19 mouse cellular contexts compared by ENCODE assay signal in genomic region chr2:116077716-116078115, GRCm38 (mm10). TPM values are rescaled to one million over a fixed set of nuclear protein-coding genes. Genes with fewer than 3 reads are reported as not detected.
DNase-seq lines count a peak whose midpoint lies in the region; TF ChIP-seq lines count a peak whose summit lies in the region.
"Had no signal": no experiment of that assay in that cellular context is flagged by ENCODE, and none has a peak within 500 bp of the region (broad histone marks: within the 10 kb centered on the region; RNA-seq: fewer than 3 reads in every experiment).

No protein-coding gene starts in this region.

- peaks cover 7% of the 10 kb centered on the region; the same call in 1 of the 2 replicates for H3K9me3 ChIP-seq in forebrain, embryonic 10.5 days
- H3K9me3 ChIP-seq: embryonic facial prominence, embryonic 15.5 days had no signal

- peaks cover 2% of the 10 kb centered on the region for H3K27me3 ChIP-seq in kidney, adult 2 months (replicated peaks; ENCODE audit: control insufficient read depth, insufficient read depth, low read length)
- H3K27me3 ChIP-seq in forebrain, embryonic 10.5 days (ENCODE audit: poor library complexity, severe bottlenecking) = peaks cover 63% of the 10 kb centered on the region
- H3K27me3 ChIP-seq: CH12.LX; heart, embryonic 13.5 days had no signal

- TF ChIP-seq CTCF in kidney, adult 2 months (conservative IDR thresholded peaks at IDR 0.05; ENCODE audit: insufficient read depth, insufficient read length, low read depth, low read length) = no peak

- no peak for TF ChIP-seq POLR2A in kidney, adult 2 months (IDR thresholded peaks at IDR 0.05; ENCODE audit: low read depth, low read length)

- WGBS in kidney, adult 2 months = 50% methylated on average over 3 of the region's 3 CpGs
- 78% methylated on average over 3 of the region's 3 CpGs for WGBS in forebrain, embryonic 10.5 days

- peak; percentile 59 for DNase-seq in adrenal gland, adult 2 months
- DNase-seq in adrenal gland, postnatal 4 days (ENCODE audit: low spot score in 2 of 2) = no peak
- peak; percentile 6 for DNase-seq in kidney, adult 2 months
- no peak for DNase-seq in kidney, postnatal 4 days
- peak; percentile 51 for DNase-seq in adrenal gland, postnatal 14 days
- DNase-seq in lung, postnatal 10 days = no peak
- DNase-seq in forebrain, embryonic 10.5 days (ENCODE audit: extremely low spot score, low spot score) = no peak
- DNase-seq: cerebellum, adult 11 months; cerebellum, adult 8-10 months; cerebellum, postnatal 14 days; embryo, embryonic 11 days; forebrain, postnatal 0 days; gastrocnemius, postnatal 14 days; heart, postnatal 36 days had no signal

- no peaks in the 10 kb centered on the region for H3K36me3 ChIP-seq in kidney, adult 2 months (ENCODE audit: control insufficient read depth, insufficient read depth, low read length)
- H3K36me3 ChIP-seq in forebrain, embryonic 10.5 days (replicated peaks) = no peaks in the 10 kb centered on the region
- H3K36me3 ChIP-seq: embryonic facial prominence, embryonic 15.5 days; heart, embryonic 13.5 days had no signal

- no peak overlapping the region for H3K4me3 ChIP-seq in kidney, adult 2 months (ENCODE audit: insufficient read depth, low read depth, low read length)
- no peak overlapping the region for H3K4me3 ChIP-seq in forebrain, embryonic 10.5 days
- H3K4me3 ChIP-seq: embryonic facial prominence, embryonic 15.5 days; forebrain, embryonic 13.5 days; heart, embryonic 13.5 days had no signal

- no peaks in the 10 kb centered on the region for H3K4me1 ChIP-seq in kidney, adult 2 months (ENCODE audit: control insufficient read depth, insufficient read depth, low read length)
- peaks cover 26% of the 10 kb centered on the region for H3K4me1 ChIP-seq in forebrain, embryonic 10.5 days

- no peak overlapping the region for H3K27ac ChIP-seq in kidney, adult 2 months (ENCODE audit: insufficient read depth, low read depth, low read length)
- H3K27ac ChIP-seq in forebrain, embryonic 10.5 days = no peak overlapping the region
- H3K27ac ChIP-seq: embryonic facial prominence, embryonic 15.5 days; forebrain, embryonic 13.5 days; heart, embryonic 13.5 days had no signal

RNA-seq across cellular contexts. Expression of gene Meis2, which starts 12.1 kb away (rescaled TPM):
- 100 to 1,000 TPM; 211 to 303 TPM for total RNA-seq in adrenal gland, adult 2 months (2021)
- polyA plus RNA-seq in adrenal gland, adult 2 months (2012; rRNA removed) = 85.4 and 124 TPM in 2 replicates
- 100 to 1,000 TPM; 159 to 160 TPM for total RNA-seq in adrenal gland, postnatal 4 days (2021)
- polyA plus RNA-seq in kidney, adult 2 months (2012; rRNA removed) = 28.5 and 32.2 TPM in 2 replicates
- total RNA-seq in adrenal gland, postnatal 14 days (2021) = 150 and 159 TPM in 2 replicates
- 32.5 TPM in 2 replicates for polyA plus RNA-seq in forebrain, embryonic 10.5 days (2016; fragmentation: Nextera tagmentation; extraction: Ambion mirVana)
- total RNA-seq: CH12.LX; common myeloid progenitor, adult 5-6 weeks had no signal

Comparison
In these comparisons a context has a peak if more than half of its experiments do, and no peak if none do; other contexts are left out.
1. DNase-seq: peak in adrenal gland, adult 2 months (single experiment), kidney, adult 2 months (single experiment) and adrenal gland, postnatal 14 days (single experiment); none in adrenal gland, postnatal 4 days (0 of 2), kidney, postnatal 4 days (0 of 2), lung, postnatal 10 days (single experiment) and forebrain, embryonic 10.5 days (single experiment).